Mouse (Mus musculus): ENCODE results near the gene Tsga10. TPM values are rescaled to one million over a fixed set of nuclear protein-coding genes. Genes with fewer than 3 reads are reported as not detected.

Gene Tsga10
- total and polyA plus RNA-seq, 2 experiments from 2014 or later, result 10.2 to 15.9 TPM

- Histone ChIP-seq H3K9me3 (ENCODE audit: low read length) (no peaks in the 10 kb centered on the region), H3K9ac (peak within 1 kb of the TSS; percentile 63), H3K27me3 (ENCODE audit: insufficient read depth, low read length) (no peaks in the 10 kb centered on the region), H3K4me1 (ENCODE audit: insufficient read depth) (peaks cover 6% of the 10 kb centered on the region; the same call in 1 of the 2 replicates), H3K4me2 (ENCODE audit: low read depth) (peak within 1 kb of the TSS; percentile 65), H3K4me3 (ENCODE audit: low read depth, low read length) (peak within 1 kb of the TSS; percentile 62), H3K27ac (ENCODE audit: low read depth, low read length) (peak within 1 kb of the TSS; percentile 57; the same call in 1 of the 2 replicates), H3K36me3 (ENCODE audit: insufficient read depth) (peaks cover 7% of the 10 kb centered on the region; the same call in 1 of the 2 replicates)
- no peak for TF ChIP-seq CTCF (IDR thresholded peaks at IDR 0.05; ENCODE audit: low read depth)
- under 1% methylated on average over 41 of the region's 41 CpGs for WGBS
- DNase-seq (peak; percentile 95), ATAC-seq (peak; percentile 97)
Measured at GRCm38 (mm10) chr1:37890025-37890652, 23.9 kb upstream of the Tsga10 start, which contains the start of the genes Mitd1 and Mrpl30. Gene Mitd1, minus strand, starts transcription at chr1:37890411. Gene Mrpl30, plus strand, starts transcription at chr1:37890477.

- 83% methylated on average over 7 of the region's 7 CpGs for WGBS
- H3K4me2 ChIP-seq (ENCODE audit: low read depth), result peak overlapping the region; percentile 65
- no peaks in the 10 kb centered on the region for H3K27me3 ChIP-seq (ENCODE audit: insufficient read depth, low read length)
- ATAC-seq, result no peak
- no peaks in the 10 kb centered on the region for H3K36me3 ChIP-seq (ENCODE audit: insufficient read depth)
- H3K9ac ChIP-seq, result 0 out of 2 replicates have a peak overlapping the region, but pooled peaks have one; percentile 63
- no peak for DNase-seq
- no peaks in the 10 kb centered on the region for H3K9me3 ChIP-seq (ENCODE audit: low read length)
- no peak for TF ChIP-seq CTCF (IDR thresholded peaks at IDR 0.05; ENCODE audit: low read depth)
- peaks cover 6% of the 10 kb centered on the region; the same call in 1 of the 2 replicates for H3K4me1 ChIP-seq (ENCODE audit: insufficient read depth)
- H3K27ac ChIP-seq (ENCODE audit: low read depth, low read length), result no peak overlapping the region
- H3K4me3 ChIP-seq (ENCODE audit: low read depth, low read length), result peak overlapping the region; percentile 62
Measured at GRCm38 (mm10) chr1:37889206-37889605, 23.0 kb upstream of the Tsga10 start.

GRCm38 (mm10) chr1:37884451-37884850 lies 18.2 kb upstream of the Tsga10 start:
- ATAC-seq (no peak), DNase-seq (no peak)
- Histone ChIP-seq H3K4me1 (ENCODE audit: insufficient read depth) (peaks cover 5% of the 10 kb centered on the region; the same call in 1 of the 2 replicates), H3K27ac (ENCODE audit: low read depth, low read length) (no peak overlapping the region), H3K9ac (no peak overlapping the region), H3K4me2 (ENCODE audit: low read depth) (no peak overlapping the region), H3K4me3 (ENCODE audit: low read depth, low read length) (no peak overlapping the region), H3K36me3 (ENCODE audit: insufficient read depth) (peaks cover 13% of the 10 kb centered on the region; the same call in 1 of the 2 replicates), H3K27me3 (ENCODE audit: insufficient read depth, low read length) (no peaks in the 10 kb centered on the region), H3K9me3 (ENCODE audit: low read length) (no peaks in the 10 kb centered on the region)
- no peak for TF ChIP-seq CTCF (IDR thresholded peaks at IDR 0.05; ENCODE audit: low read depth)
- WGBS, result 87% methylated on average over 4 of the region's 4 CpGs

GRCm38 (mm10) chr1:37883411-37883810 lies 17.2 kb upstream of the Tsga10 start:
- Histone ChIP-seq H3K9ac (no peak overlapping the region), H3K4me1 (ENCODE audit: insufficient read depth) (no peaks in the 10 kb centered on the region), H3K4me3 (ENCODE audit: low read depth, low read length) (no peak overlapping the region), H3K36me3 (ENCODE audit: insufficient read depth) (peaks cover 24% of the 10 kb centered on the region), H3K9me3 (ENCODE audit: low read length) (no peaks in the 10 kb centered on the region), H3K27me3 (ENCODE audit: insufficient read depth, low read length) (no peaks in the 10 kb centered on the region), H3K27ac (ENCODE audit: low read depth, low read length) (no peak overlapping the region), H3K4me2 (ENCODE audit: low read depth) (no peak overlapping the region)
- DNase-seq (no peak), ATAC-seq (no peak)
- WGBS, result 91% methylated on average over 4 of the region's 4 CpGs
- TF ChIP-seq CTCF (IDR thresholded peaks at IDR 0.05; ENCODE audit: low read depth), result no peak

GRCm38 (mm10) chr1:37877736-37878460 lies 11.7 kb upstream of the Tsga10 start:
- WGBS, result 91% methylated on average over 13 of the region's 13 CpGs
- no peak for TF ChIP-seq CTCF (IDR thresholded peaks at IDR 0.05; ENCODE audit: low read depth)

GRCm38 (mm10) chr1:37873157-37873556 lies 6.9 kb upstream of the Tsga10 start:
- DNase-seq (no peak), ATAC-seq (no peak)
- Histone ChIP-seq H3K4me1 (ENCODE audit: insufficient read depth) (peaks cover 7% of the 10 kb centered on the region; the same call in 1 of the 2 replicates), H3K9ac (no peak overlapping the region), H3K36me3 (ENCODE audit: insufficient read depth) (peaks cover 25% of the 10 kb centered on the region), H3K4me2 (ENCODE audit: low read depth) (peak overlapping the region; percentile 58; the same call in 1 of the 2 replicates), H3K27me3 (ENCODE audit: insufficient read depth, low read length) (peaks cover 3% of the 10 kb centered on the region; the same call in 1 of the 2 replicates), H3K9me3 (ENCODE audit: low read length) (no peaks in the 10 kb centered on the region), H3K27ac (ENCODE audit: low read depth, low read length) (no peak overlapping the region), H3K4me3 (ENCODE audit: low read depth, low read length) (no peak overlapping the region)
- WGBS, result 92% methylated on average over 4 of the region's 4 CpGs
- TF ChIP-seq CTCF (IDR thresholded peaks at IDR 0.05; ENCODE audit: low read depth), result no peak

More at GRCm38 (mm10) chr1:37877736-37878460, 11.7 kb upstream of the Tsga10 start:
- Histone ChIP-seq H3K4me2 (ENCODE audit: low read depth) (no peak overlapping the region), H3K36me3 (ENCODE audit: insufficient read depth) (peaks cover 43% of the 10 kb centered on the region), H3K27me3 (ENCODE audit: insufficient read depth, low read length) (no peaks in the 10 kb centered on the region), H3K4me1 (ENCODE audit: insufficient read depth) (peaks cover 4% of the 10 kb centered on the region; the same call in 1 of the 2 replicates), H3K9me3 (ENCODE audit: low read length) (no peaks in the 10 kb centered on the region), H3K27ac (ENCODE audit: low read depth, low read length) (no peak overlapping the region), H3K4me3 (ENCODE audit: low read depth, low read length) (no peak overlapping the region), H3K9ac (no peak overlapping the region)
- DNase-seq (no peak), ATAC-seq (no peak)

Measured in forebrain, postnatal 0 days (tissue).